Mouse (Mus musculus) adrenal gland, postnatal 36 days (tissue): ENCODE results near the gene Nr4a2. TPM values are rescaled to one million over a fixed set of nuclear protein-coding genes. Genes with fewer than 3 reads are reported as not detected.

Experiments
- DNase-seq, 2 experiments: peaks; one replicate each; pipeline ENCODE4 v3.0.0; 2021; ENCODE audit warnings: mixed read lengths in 1 of 2
- total RNA-seq, 2 experiments: library from RNA; stranded (reverse); gene quantifications; 2 replicates each; pipeline ENCODE4 v1.2.3; 2021

Nr4a2 gene
- total RNA-seq, 2 experiments from 2014 or later: 39.1 to 74.4 TPM

DNA sequence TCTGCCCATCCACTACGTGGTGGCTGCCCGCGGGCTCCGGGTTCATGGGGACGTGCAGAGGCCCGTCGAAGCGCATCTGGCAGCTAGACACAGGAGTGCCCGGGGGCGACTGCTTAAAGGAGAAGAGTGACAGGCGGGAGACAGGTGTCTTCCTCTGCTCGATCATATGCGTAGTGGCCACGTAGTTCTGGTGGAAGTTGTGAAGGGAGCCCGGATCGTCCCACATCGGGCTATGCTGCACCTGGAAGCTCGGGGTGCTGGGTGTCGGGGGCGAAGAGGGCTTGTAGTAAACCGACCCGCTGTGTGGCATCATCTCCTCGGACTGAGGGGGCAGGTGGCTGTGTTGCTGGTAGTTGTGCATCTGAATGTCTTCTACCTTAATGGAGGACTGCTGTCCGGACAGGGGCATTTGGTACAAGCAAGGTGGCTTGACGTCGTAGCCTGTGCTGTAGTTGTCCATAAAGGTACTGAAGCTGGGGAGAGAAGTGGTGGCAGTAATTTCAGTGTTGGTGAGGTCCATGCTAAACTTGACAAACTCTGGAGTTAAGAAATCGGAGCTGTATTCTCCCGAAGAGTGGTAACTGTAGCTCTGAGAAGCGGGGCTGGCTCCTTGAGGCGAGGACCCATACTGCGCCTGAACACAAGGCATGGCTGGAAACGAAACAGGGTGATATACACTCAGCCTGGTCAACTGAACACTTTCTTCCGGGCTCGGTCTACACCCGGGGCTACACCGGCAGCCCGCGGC lies 11.8 kb downstream of the Nr4a2 start:
- DNase-seq: no peak

DNA sequence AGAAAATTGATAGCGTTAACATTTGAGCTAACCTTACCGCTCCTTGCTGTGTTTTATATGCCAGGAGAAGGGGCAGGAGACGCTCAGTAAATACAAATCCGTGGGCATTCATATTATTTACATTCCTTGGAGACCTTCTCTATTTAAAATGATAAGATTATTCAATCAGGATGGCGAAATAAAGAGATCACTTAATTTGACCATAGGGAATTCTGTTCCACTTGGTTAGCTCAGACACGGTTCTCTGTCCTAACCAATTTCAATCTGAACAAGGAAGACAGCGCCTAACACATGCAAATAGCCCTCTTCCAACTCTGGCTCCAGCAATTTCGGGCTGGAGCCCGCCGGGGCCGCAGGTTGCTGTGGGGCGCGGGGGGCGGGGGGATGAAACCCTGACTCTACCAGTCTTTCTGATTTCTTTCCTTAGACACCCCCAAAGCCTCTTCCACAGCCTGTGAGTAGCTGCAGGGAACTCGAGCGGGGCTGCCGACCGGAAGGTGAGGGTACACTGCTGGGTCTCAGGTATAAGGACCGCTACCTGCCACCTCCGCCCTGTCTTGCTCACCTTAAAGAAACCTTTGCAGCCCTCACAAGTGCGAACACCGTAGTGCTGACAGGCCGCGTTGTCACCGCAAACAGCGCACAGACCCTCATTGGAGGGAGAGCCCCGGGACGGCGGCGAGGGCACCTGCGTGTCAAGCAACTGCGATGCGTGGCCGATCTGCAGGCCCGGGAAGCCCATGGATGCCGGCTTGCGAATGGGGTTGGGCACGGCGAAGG lies 12.6 kb downstream of the Nr4a2 start:
- DNase-seq: no peak

DNA sequence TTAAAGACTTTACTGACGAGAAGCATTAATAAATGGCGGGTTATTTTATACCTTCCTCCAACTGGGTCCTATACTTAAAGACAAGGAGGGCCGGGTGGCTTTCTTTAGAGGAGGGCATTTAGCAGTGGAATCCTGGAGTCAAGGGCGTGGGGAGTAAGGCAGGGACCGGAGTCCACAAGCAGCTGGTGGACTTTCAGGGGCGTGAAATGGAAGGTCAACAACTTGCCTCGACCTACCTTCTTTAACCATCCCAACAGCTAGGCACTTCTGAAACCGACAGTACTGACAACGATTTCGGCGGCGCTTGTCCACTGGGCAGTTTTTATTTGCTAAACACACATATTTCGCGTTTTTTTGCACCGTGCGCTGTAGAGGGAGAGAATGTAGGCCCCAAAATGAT lies 13.4 kb downstream of the Nr4a2 start:
- DNase-seq: no peak

GRCm38 (mm10) chr2:57109926-57110325 lies 13.9 kb downstream of the Nr4a2 start:
- no peak for DNase-seq

- no peak for DNase-seq
Observed at GRCm38 (mm10) chr2:57109301-57109700, 14.5 kb downstream of the Nr4a2 start.

- no peak for DNase-seq
Observed at GRCm38 (mm10) chr2:57108349-57108930, 15.4 kb downstream of the Nr4a2 start.

- no peak for DNase-seq
Observed at GRCm38 (mm10) chr2:57105401-57105800, 18.4 kb downstream of the Nr4a2 start.

DNA sequence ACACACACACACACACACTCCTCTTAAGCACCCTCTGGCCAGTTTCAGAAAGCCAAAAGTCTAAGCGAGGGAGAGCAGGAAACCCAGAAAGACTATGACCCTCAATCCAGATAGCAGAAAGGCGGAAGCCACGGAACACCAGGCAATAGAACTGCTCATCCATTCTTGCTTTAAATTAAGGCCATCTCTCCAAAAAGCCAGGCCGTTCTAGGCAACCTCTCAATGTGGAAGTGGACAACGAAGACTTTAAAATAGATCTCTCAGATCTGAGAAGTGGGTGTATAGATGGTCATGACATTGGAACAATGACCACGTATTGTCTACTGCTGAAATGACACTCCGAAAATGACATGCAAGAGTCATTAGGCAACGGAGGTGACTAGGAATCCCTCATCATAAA lies 19.1 kb downstream of the Nr4a2 start:
- no peak for DNase-seq

- DNase-seq: no peak
Observed at GRCm38 (mm10) chr2:57103845-57104660, 19.8 kb downstream of the Nr4a2 start.

DNA sequence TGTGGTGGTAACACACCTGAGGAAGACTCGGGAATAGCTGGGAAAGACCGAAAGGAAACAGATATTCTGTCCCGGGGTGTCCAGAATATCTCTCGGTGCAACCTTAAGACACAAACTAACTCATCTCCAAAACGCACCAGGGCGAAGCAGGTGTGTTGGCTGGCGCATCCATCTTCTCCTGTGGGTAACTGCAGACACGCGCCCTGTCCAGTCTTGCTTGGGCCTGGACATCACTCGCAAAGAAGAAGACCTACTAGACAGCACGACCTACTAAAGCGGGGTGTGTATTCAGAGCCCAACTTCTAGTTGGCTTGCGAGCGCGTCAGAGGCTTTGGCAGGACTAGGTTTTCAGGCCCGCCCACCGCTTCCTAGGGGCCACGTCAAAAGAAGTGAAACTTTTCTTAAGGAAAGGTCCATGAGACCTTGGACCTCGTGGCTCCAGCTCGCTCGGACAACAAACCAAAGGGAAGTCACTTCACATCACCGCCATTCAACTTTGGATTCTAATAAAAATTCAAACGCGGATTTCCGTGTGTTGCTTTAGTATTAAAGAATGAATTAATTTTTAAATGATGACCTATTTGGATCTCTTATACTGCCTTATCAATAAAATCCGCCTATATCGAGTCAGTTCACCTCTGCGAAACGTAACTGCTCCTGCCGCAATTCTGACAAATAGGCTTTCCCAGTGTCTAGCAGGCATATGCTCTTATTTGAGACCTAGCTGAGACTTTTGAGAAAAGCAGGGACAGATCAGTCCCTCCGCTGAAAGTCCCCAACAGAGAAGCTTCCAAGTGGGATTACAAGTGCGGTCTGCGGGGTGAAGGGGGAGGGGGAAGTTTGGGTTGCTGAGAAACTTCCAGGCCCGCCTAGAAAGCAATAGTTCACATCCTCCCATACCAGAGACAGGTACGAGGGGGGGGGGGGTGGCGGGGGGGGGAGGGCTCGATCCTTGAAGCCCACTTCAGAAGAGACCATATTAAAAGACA lies 20.7 kb downstream of the Nr4a2 start:
- DNase-seq: no peak

DNA sequence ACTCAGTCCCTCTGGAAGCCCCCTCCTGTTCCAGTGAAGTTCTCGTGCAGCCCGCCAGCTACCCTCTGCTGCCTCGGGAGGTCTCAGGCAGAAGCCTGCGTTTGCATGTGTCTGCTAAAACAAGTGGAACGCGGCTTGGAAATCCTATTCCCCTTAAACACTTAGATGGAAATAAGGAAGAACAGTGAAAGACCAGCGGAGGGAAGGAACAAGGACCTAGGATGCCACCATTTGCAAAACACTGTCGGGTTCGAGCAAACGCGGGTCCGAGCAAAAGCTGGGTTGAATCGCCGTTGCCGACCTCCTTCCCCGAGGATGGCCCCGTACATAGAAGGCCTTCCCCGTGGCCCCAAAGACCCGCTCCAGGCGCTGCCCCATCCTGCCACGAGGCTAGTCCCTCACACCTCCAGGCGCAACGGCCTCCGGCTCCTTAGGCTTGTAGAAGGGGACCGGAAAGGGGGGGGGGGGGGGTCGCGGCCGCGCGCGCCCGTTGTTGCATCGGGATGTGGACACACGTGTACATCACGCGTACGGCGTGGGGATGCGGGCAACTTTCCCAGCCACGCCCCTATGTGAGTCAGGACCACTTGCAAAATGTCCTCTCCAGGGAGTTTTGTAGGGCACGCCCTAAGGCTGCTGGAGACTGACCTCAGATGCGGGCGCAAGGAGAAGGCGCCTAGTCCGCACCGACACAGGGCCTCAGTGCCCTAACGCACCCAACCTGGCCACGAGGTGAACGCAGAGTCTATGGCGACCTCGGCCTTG lies 21.5 kb downstream of the Nr4a2 start:
- peak; percentile 50 to 66 for DNase-seq

DNA sequence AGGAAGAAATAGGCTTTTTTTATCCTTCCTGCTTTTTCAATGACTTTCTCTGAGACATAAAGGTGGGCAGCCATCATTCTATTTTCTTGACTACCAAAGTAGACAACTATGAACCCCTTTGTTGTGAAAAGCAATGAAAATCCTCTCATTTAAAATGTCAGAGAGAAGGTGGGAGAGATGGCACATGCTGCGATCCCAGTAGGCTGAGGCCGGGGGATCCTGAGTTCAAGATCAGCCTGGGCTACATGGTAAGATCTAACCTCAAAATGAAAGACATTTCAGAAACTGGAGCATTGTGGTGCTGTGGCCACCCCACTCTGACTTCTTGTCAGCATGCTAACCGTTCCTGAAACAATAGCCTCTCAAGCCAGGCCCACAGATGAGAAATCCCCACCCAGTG lies 23.6 kb downstream of the Nr4a2 start:
- DNase-seq: no peak

GRCm38 (mm10) chr2:57072452-57072851 lies 51.4 kb downstream of the Nr4a2 start:
- no peak for DNase-seq

GRCm38 (mm10) chr2:57063480-57063879 lies 60.3 kb downstream of the Nr4a2 start:
- no peak for DNase-seq

Other genes with a start within 250 kb of the Nr4a2 start
- gene Gpd2, start 113.6 kb upstream of the Nr4a2 start, total RNA-seq: 100 to 1,000 TPM; 113 to 116 TPM